Mouse (Mus musculus) adrenal gland, adult 2 months (tissue): ENCODE results near the gene Copa. TPM values are rescaled to one million over a fixed set of nuclear protein-coding genes. Genes with fewer than 3 reads are reported as not detected.

Experiments used
- DNase-seq: peaks from one replicate; pipeline ENCODE4 v3.0.0; 2021
- polyA plus RNA-seq: library from polyadenylated mRNA; depleted of rRNA; stranded (reverse); fragments of >200 nt; gene quantifications from 2 replicates; pipeline ENCODE4 v1.2.3, GENCODE M21; 2012
- total RNA-seq, 2 experiments: library from RNA; stranded (reverse); gene quantifications; 2 replicates each; pipeline ENCODE4 v1.2.3; 2021

Gene Copa
- total and polyA plus RNA-seq, 3 experiments: 21.1 to 178 (median 174) TPM

DNA sequence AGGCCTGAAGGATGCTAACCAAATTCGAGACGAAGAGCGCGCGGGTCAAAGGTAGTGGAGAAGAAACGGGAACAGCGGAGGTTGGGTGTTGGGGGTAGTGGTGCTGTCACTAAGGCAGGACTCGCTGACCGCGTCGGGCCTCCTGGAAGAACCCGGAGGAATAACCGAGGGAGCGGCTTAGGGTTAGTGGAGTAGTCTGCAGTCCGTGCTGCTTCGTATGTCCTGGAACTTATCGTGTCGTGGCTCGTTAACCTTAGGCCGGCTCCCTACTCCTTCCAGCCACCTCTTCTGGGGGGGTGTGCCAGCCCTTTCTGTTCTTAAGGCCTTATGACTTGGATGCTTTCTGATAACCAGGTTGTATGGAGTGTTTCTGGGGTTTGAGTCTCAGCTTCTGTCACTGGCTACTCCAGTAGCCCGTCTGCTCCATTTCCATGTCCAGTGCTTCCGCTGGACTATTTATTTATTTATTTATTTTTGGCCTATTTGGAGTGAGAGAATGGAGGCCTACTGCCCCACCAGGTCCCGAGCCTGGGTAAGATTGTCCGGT, 643 bp downstream of the Copa start:
- no peak for DNase-seq

- DNase-seq: no peak
These were observed 11.2 kb downstream of the Copa start for GRCm38 (mm10) chr1:172093522-172093921.

DNA sequence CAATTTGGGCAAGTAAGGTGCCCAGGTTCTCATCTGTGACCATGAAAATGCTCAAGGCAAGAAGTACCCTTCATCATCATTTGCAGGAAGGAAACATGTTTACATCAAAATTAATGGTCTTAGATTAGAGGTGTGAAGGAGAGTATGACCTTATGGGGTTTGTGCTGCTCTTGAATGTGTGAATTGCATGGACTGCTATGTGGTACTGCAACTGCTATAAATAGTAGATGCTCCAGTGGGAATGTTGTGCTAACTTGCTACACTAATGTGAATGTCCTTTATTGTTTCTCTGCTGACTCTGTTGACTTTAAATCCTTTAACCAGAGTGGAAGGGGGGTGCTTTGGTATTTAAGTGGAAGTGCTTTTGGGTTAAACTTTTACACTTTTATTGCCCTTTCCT, 12.0 kb downstream of the Copa start:
- DNase-seq: no peak

DNA sequence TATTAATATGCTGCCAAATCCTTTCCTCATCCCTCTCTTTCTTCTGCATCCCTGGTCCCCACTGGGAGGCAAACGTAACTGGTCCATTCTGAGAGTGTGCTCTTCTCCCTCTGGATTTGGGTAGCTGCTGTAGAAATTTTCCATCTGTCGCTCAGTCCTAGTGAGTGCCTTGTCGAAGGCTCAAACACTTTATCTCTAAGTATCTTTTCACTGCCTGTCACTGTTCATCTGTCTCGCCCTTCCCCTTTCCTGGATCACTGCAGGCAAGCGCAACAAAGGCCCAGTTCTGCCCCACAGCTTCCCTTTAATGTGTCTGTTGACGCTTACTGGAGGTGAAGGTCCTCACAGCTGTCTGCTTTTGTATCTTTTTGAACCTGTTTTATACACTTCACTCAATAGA, 12.9 kb downstream of the Copa start:
- no peak for DNase-seq

DNA sequence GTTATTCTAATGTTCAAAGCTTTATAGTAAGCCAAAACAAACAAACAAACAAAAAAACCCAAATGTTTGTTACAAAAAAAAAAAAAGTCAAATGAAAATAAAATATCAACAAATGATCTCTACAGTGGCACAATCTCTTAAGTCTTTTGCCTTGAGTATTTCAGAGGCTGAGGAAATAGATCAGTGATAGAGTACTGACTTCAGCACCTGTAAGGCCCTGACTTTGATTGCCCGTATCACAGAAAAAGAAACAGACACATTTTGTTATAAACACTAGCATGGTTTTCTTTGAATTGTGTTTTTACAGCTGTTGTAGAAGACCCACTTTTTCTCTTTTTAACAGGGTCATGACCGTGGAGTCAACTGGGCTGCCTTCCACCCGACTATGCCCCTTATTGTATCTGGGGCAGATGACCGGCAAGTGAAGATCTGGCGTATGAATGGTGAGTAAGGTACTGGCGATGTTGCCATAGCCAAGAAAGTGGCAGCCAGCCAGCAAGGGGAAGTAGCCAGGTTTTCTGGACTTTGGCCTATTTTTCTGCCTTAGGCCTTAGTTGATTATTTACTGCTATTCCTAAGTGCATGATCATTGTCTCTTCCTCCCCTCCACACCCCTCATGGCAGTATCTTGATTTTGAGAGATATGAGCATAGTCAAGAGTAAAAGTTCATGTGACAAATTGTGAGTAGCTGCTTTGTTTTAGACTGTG, 17.1 kb downstream of the Copa start:
- peak; percentile 36 for DNase-seq

- DNase-seq: no peak
These were observed 21.3 kb downstream of the Copa start for GRCm38 (mm10) chr1:172103619-172104018.

GRCm38 (mm10) chr1:172105101-172105500, 22.8 kb downstream of the Copa start:
- no peak for DNase-seq

GRCm38 (mm10) chr1:172107777-172108477, 25.6 kb downstream of the Copa start:
- DNase-seq: no peak

DNA sequence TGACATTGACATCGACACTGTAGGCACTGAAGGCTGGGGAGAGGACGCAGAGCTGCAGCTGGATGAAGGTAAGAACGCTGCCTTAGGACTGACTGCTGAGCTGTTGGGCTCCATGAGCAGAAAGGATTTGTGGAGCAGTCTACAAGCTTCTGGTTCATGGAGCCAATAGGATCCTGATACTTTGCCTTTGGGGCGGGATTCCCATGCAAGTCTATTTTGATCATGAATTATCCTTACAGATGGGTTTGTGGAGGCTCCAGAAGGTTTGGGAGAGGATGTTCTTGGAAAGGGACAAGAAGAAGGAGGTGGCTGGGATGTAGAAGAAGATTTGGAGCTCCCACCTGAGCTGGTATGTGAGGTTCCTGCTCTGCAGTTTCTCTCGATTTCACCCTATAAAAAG, 34.6 kb downstream of the Copa start:
- DNase-seq: no peak

DNA sequence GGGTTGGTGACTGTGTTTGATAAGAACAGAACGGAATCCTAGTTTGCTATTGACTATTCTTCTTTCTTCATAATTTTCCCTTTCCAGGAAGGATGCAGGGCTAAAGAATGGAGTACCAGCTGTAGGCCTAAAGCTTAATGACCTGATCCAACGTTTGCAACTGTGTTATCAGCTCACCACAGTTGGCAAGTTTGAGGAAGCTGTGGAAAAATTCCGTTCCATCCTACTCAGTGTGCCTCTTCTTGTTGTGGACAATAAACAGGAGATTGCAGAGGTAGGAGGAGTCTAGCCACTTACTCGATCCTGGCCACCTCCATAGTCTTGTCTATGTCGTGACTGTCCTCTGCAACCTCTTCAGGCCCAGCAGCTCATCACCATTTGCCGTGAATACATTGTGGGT, 36.8 kb downstream of the Copa start:
- DNase-seq: no peak

DNA sequence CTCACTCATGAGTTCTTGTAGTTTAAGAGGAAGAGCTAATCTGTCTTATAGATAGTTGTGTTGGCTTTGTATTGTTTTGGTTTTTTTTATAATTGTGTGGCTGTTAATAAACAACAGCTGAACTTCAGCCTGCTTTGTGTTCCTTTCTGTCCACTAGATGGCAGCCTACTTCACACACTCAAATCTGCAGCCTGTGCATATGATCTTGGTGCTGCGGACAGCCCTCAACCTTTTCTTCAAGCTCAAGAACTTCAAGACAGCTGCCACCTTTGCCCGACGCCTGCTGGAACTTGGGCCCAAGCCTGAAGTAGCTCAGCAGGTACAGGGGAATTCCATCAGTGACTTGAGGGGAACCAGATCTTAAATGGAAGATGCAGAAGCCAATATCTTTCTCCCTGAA, 37.4 kb downstream of the Copa start:
- peak; percentile 38 for DNase-seq

DNA sequence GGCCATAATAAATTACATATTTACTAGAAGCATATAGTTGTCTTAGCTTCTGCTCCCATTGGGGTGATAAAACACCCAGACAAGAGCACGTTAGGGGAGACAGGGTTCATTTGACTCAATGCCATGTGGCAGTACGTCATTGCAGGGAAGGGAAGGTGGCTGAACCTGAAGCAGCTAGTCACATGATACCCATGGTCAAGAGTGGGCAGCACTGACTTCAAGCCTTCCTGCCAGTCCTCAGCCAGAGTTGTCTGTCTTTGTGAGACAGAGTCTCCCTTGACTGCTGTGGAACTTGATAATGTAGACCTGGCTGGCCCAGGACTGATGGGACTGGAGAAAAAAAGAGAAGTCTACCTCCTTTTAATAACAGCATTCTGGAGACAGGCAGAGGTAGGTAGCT, 40.3 kb downstream of the Copa start:
- no peak for DNase-seq

DNA sequence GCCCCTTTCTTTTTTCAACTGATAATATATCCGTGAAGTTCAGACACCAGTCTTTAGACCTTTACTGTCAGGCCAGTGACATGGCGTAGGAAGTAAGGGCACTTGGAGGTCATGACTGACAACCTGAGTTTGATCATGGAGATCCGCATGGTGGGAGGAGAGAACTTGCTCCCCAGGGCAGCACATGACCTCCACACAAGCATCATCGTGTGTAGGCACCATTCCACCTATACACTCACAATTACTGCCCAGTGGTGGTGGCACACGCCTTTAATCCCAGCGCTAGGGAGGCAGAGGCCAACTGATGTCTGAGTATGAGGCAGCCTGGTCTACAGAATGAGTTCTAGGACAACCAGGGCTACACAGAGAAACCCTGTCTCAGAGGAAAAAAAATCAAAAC, 42.2 kb downstream of the Copa start:
- DNase-seq: no peak

DNA sequence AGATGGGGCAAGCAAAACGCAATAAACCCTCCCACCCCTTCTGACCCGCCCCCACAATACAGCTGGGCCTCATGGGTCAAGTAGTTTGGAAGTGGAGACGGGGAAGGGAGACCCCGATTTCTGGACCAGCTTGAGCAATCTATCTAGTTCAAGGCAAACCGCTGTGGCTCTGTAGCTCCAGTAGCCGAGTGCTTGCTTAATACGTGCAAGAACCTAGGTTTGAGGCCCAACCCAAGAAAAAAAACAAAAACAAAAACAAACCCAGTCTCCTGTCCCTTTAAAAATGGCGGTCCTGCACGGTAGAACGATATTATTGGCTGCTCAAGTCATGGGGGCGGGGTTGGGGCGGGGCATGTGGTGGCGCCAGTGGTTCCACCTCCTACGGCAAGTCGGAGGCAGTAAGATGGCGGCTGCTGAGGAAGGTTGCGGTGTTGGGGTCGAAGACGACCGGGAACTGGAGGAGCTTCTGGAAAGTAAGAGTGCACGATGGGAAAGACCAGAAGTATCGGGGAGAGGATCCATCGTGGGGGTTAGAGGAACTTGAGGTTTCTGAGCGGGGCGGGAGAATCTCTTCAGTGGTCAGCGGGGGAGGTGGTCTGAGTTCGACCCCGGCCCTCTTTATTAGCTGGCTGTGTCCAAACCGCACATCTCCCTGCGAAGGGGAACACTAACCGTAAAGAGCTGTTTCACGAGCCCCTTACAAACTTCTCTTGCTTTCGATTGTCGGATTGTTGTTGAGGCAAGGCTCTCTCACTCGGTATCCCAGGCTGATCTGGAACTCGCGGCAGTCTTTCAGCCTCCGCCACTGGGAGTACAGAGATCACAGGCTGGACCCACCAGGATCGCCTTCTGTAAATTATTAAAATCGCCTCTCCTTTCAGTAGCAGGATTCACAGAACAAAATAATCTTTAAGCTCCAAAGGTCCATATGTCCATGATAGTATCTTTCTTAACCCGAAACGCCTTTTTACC, 44.3 kb downstream of the Copa start, which contains the start of gene Pex19:
TSS of gene Pex19 (plus strand) at position 380 of the 972 bp plus-strand sequence.
- DNase-seq: peak; percentile 85

- DNase-seq: peak; percentile 63
These were observed 45.2 kb downstream of the Copa start for GRCm38 (mm10) chr1:172127487-172127886.

- DNase-seq: no peak
These were observed 46.2 kb downstream of the Copa start for GRCm38 (mm10) chr1:172128563-172128962.

- DNase-seq: no peak
These were observed 46.8 kb downstream of the Copa start for GRCm38 (mm10) chr1:172129108-172129507.

DNA sequence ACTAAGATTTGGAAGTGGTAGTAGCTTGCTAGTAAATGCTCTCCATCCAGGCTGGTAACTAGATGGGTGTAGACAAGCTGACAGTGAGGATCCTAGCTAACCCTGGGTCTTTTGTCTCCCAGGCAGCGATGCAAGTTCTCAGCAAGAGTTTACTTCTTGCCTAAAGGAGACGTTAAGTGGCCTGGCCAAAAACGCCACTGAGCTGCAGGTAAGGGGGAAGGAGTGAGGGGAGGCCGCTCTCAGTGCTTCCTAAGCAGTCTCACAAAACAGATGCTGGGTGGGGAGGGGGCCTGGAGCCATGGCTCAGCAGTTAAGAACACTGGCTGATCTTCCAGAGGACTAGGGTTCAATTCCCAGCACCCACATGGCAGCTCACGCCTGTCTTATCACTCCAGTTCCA, 47.5 kb downstream of the Copa start:
- no peak for DNase-seq

DNA sequence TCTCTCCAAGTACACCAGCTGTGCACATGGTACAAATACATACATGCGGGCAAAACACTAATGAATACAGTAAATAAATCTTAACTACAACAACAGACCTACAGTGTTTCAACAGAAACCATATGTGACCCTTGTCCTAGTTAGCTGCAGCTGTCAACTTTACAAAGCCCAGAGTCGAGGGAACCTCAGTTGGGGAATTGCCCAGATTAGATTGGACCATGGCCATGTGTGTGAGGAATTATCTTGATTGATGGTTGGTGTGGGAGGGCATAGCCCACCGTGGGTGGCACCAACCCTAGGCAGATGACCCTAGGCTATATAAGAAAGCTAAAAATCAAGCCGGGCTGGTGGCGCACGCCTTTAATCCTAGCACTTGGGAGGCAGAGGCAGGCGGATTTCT, 50.0 kb downstream of the Copa start:
- DNase-seq: no peak

- DNase-seq: no peak
These were observed 51.2 kb downstream of the Copa start for GRCm38 (mm10) chr1:172133535-172133934.

- no peak for DNase-seq
These were observed 51.7 kb downstream of the Copa start for GRCm38 (mm10) chr1:172134072-172134471.

DNA sequence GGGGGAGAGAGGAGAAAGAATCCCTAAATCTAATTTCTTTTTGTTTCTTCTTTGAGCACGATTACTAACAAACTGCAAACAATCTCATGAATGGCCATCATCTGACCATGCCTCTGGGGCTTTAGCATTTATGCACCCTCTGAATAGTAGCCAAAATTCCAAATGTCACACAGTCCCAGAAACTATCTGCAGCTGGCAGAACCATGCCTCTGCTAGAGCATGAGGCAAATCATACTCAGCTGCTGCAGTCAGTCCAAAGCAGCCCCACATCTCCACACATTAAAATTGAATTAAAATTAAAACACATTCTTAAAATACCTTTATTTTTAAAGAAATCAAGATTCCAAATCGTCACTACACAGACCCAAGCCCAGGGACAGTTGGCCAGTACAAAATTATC, 57.8 kb downstream of the Copa start:
- no peak for DNase-seq
